Mouse (Mus musculus) limb, embryonic 14.5 days (tissue): Measurements from ENCODE around the gene Ccdc159. TPM values are rescaled to one million over a fixed set of nuclear protein-coding genes. Genes with fewer than 3 reads are reported as not detected.

Source experiments
- ATAC-seq: fragments of 200-750 bp; cut with Nextera tagmentation; 2 replicates; pipeline ENCODE4 v1.8.0; 2017; ENCODE audit warnings: low read depth, moderate number of reproducible peaks, moderate TSS enrichment; ENCODE audit not compliant: low FRiP score
- DNase-seq: peaks from one replicate; pipeline ENCODE4 v3.0.0-alpha.2; 2015; ENCODE audit warnings: low spot score
- H3K27ac ChIP-seq: fragments of 300-500 bp; sonication (generic); replicated peaks from 2 replicates; pipeline ENCODE4 v1.5.1; 2014; ENCODE audit warnings: low read depth, mild to moderate bottlenecking, low read length, moderate library complexity, mixed read lengths
- H3K27me3 ChIP-seq: fragments of 300-500 bp; sonication (generic); 2 replicates; pipeline ENCODE4 v1.6.1; 2014; ENCODE audit warnings: low read length, mixed read lengths; ENCODE audit not compliant: control insufficient read depth, insufficient read depth
- H3K36me3 ChIP-seq: fragments of 300-500 bp; sonication (generic); 2 replicates; pipeline ENCODE4 v1.6.1; 2014; ENCODE audit warnings: mild to moderate bottlenecking, low read length, moderate library complexity, mixed read lengths; ENCODE audit not compliant: control insufficient read depth, insufficient read depth
- H3K4me1 ChIP-seq: fragments of 300-500 bp; sonication (generic); 2 replicates; pipeline ENCODE4 v1.6.1; 2014; ENCODE audit warnings: antibody characterized with exemption, low read length, mixed read lengths; ENCODE audit not compliant: control insufficient read depth, insufficient read depth
- H3K4me2 ChIP-seq: fragments of 300-500 bp; sonication (generic); replicated peaks from 2 replicates; pipeline ENCODE4 v1.6.1; 2014; ENCODE audit warnings: low read depth, mild to moderate bottlenecking, low read length, moderate library complexity; ENCODE audit not compliant: severe bottlenecking
- H3K4me3 ChIP-seq: fragments of 300-500 bp; sonication (generic); replicated peaks from 2 replicates; pipeline ENCODE4 v1.5.1; 2014; ENCODE audit warnings: low read length
- H3K9ac ChIP-seq: fragments of 300-500 bp; sonication (generic); 2 replicates; pipeline ENCODE4 v1.6.1; 2014; ENCODE audit warnings: mild to moderate bottlenecking, low read depth, low read length, moderate library complexity; ENCODE audit not compliant: severe bottlenecking
- H3K9me3 ChIP-seq: fragments of 300-500 bp; sonication (generic); 2 replicates; pipeline ENCODE4 v1.6.1; 2016; ENCODE audit warnings: low read length; ENCODE audit not compliant: control insufficient read depth
- POLR2A ChIP-seq: fragments of 200-500 bp; IDR thresholded peaks from 2 replicates; pipeline ENCODE4 v1.8.0; 2012; ENCODE audit warnings: inconsistent platforms, mild to moderate bottlenecking, moderate library complexity, borderline replicate concordance; ENCODE audit not compliant: insufficient read depth, insufficient read length; ENCODE audit errors: extremely low read depth
- WGBS: fragments of 180-500 bp; shearing (Covaris S2); extraction: QIAGEN DNeasy Blood & Tissue Kit; methylation state at CpG from one replicate; pipeline ENCODE4 v1.1.7; 2014; 5-methylcytosine and 5-hydroxymethylcytosine counted together
- polyA plus RNA-seq, 2 experiments: library from polyadenylated mRNA; depleted of rRNA in 1 of 2; stranded (reverse) in 1 of 2; unstranded in 1 of 2; fragments of >200 nt; fragmentation: Nextera tagmentation in 1 of 2; extraction: Ambion mirVana in 1 of 2; gene quantifications; 2 replicates each; pipeline versions ENCODE4 v1.2.1 to v1.2.3; 2012 to 2014

The Ccdc159 gene
- polyA plus RNA-seq, 2 experiments = 2.8 to 9.6 TPM

GRCm38 (mm10) chr9:21909474-21910223 lies 17.6 kb upstream of the Ccdc159 start:
- no peak for ATAC-seq
- Histone ChIP-seq H3K36me3 (no peaks in the 10 kb centered on the region), H3K4me1 (no peaks in the 10 kb centered on the region), H3K4me3 (no peak overlapping the region), H3K27me3 (no peaks in the 10 kb centered on the region), H3K9me3 (no peaks in the 10 kb centered on the region), H3K4me2 (no peak overlapping the region), H3K9ac (no peak overlapping the region), H3K27ac (no peak overlapping the region)
- WGBS = 73% methylated on average over 10 of the region's 10 CpGs
- no peak for DNase-seq
- TF ChIP-seq POLR2A = no peak

DNA sequence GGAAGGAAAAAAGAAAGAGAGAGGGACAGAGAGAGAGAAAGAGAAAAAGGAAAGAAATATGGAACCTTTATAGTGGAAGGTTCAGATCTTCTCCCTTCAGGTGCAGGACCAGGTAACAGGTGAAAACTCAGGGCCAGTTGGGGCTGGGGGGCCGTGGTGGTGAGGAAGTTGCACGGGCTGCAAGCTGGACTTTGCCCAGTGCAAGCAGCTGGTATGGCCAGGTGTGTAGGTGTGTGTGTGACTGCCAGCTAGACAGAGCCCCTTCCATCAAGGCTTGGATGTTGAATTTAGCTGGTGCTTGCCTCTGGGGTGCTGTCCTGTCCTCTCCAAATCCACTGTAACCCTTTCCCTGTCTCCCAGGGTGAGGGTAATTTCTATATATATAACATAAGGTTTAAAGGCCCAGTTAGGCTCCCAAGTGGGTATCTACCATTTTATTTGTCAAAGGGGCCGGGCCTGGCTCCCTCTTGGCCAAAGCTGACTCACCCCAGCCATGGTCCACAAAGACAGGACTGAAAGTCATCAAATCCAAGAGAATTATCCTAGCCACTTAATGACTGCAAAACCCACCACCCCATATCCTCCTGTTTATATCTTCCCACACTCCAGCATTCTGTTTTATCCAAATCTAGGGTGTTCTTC lies 10.3 kb upstream of the Ccdc159 start:
- no peak for TF ChIP-seq POLR2A
- Histone ChIP-seq H3K27ac (no peak overlapping the region), H3K9ac (no peak overlapping the region)

DNA sequence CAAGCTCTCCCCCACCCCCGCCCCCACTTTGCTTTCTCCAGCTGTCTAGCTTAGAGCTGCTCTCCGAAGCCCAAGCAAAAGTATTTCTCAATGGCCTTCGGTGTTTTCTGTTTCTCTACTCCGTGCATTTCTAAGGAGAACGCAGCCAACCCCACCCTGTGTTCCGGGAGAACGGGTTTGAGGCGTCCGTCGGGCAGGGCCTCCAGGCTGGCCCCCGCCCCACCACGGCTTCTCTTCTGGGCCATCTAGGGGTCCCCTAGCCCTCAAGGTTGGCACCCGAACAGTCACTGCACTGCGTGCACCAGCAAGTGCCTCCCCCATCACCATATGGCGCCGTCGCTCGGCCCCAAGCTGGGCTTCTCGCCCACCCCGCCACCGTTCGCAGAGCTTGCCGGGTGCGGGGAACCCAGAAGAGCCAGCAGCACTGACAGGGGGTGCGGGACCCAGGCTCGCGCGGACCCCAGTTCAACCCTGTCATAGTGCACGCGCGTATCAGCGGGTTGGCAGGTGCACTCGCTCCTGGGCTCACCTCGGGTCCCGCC lies 9.7 kb upstream of the Ccdc159 start:
- 4% methylated on average over 18 of the region's 35 CpGs for WGBS
- no peaks in the 10 kb centered on the region for H3K36me3 ChIP-seq
- ATAC-seq = peak; percentile 32
- no peak for TF ChIP-seq POLR2A
- peak overlapping the region; percentile 62 for H3K9ac ChIP-seq
- peak overlapping the region; percentile 33; the same call in 1 of the 2 replicates for H3K27ac ChIP-seq
- H3K4me1 ChIP-seq = no peaks in the 10 kb centered on the region
- H3K9me3 ChIP-seq = no peaks in the 10 kb centered on the region
- H3K4me2 ChIP-seq = peak overlapping the region; percentile 97
- no peaks in the 10 kb centered on the region for H3K27me3 ChIP-seq
- H3K4me3 ChIP-seq = peak overlapping the region; percentile 61
- DNase-seq = no peak

More for the DNA sequence above, 10.3 kb upstream of the Ccdc159 start:
- H3K4me2 ChIP-seq = peak overlapping the region; percentile 97
- ATAC-seq (no peak), DNase-seq (no peak)
- H3K4me3 ChIP-seq = peak overlapping the region; percentile 61
- no peaks in the 10 kb centered on the region for H3K4me1 ChIP-seq
- no peaks in the 10 kb centered on the region for H3K36me3 ChIP-seq
- WGBS = 54% methylated on average over 3 of the region's 3 CpGs
- H3K27me3 ChIP-seq = no peaks in the 10 kb centered on the region
- no peaks in the 10 kb centered on the region for H3K9me3 ChIP-seq

DNA sequence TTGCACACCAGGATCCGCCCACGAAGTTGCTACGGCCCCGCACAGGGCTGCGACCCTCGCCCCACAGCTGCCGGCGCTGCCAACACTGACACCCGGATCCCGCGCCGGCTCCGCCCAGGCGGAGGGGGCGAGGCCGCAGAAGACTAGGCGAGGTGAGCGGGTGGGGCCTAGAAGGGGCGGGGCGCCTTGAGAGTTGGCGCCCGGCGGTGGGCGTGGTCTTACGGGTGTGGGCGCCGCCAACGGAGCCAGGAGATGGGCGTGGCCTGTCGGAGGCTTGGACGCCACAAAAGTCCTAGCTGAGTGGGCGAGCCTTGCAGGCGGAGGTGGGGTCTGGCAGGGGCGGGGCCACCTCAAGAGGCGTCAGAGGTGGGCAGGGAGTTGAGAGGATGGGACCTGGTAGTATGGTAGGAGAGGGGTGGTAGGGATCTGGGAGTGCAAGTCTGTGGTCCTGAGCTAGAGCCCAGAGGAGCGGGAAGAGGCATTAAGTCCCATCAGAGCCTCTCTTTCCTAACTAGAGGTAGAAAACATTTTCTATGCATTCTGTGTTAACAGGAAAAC lies 9.2 kb upstream of the Ccdc159 start, which contains the start of gene Rab3d:
Gene Rab3d (minus strand): TSS at position 158 of the 558 bp plus-strand sequence.
- whole genome bisulfite sequencing = under 1% methylated on average over 32 of the region's 36 CpGs
- TF ChIP-seq POLR2A = 0 out of 2 replicates have a peak, but pooled peaks have one; percentile 16
- Histone ChIP-seq H3K9me3 (no peaks in the 10 kb centered on the region), H3K9ac (peak within 1 kb of the TSS; percentile 62), H3K4me1 (no peaks in the 10 kb centered on the region), H3K4me3 (peak within 1 kb of the TSS; percentile 61), H3K27me3 (no peaks in the 10 kb centered on the region), H3K36me3 (no peaks in the 10 kb centered on the region), H3K4me2 (peak within 1 kb of the TSS; percentile 97), H3K27ac (peak within 1 kb of the TSS; percentile 33; the same call in 1 of the 2 replicates)
- ATAC-seq (peak; percentile 93), DNase-seq (peak; percentile 95)
